Comparison of ENCODE assay signal across 19 mouse cellular contexts in genomic region chr15:96453346-96453745, GRCm38 (mm10).
"Had no signal": no experiment of that assay in that cellular context is flagged by ENCODE, and none has a peak within 500 bp of the region (broad histone marks: within the 10 kb centered on the region; RNA-seq: fewer than 3 reads in every experiment).

No protein-coding gene starts in this region.

- H3K4me3 ChIP-seq: intestine, embryonic 15.5 days; layer of hippocampus, adult 2 months; limb, embryonic 10.5 days; limb, embryonic 13.5 days; lung, embryonic 15.5 days; midbrain, embryonic 12.5 days; midbrain, embryonic 15.5 days; neural tube, embryonic 12.5 days; neural tube, embryonic 15.5 days had no signal

- H3K36me3 ChIP-seq: midbrain, embryonic 15.5 days had no signal

- H3K4me2 ChIP-seq: intestine, embryonic 15.5 days; limb, embryonic 13.5 days; lung, embryonic 15.5 days; midbrain, embryonic 12.5 days; midbrain, embryonic 15.5 days; neural tube, embryonic 12.5 days; neural tube, embryonic 15.5 days had no signal

- H3K9me3 ChIP-seq: intestine, embryonic 15.5 days; limb, embryonic 10.5 days; limb, embryonic 13.5 days; lung, embryonic 15.5 days; midbrain, embryonic 12.5 days; midbrain, embryonic 15.5 days; neural tube, embryonic 12.5 days; neural tube, embryonic 15.5 days had no signal

- H3K27ac ChIP-seq: intestine, embryonic 15.5 days; kidney, postnatal 0 days; layer of hippocampus, adult 2 months; limb, embryonic 10.5 days; limb, embryonic 13.5 days; lung, embryonic 15.5 days; midbrain, embryonic 12.5 days; midbrain, embryonic 15.5 days; neural tube, embryonic 12.5 days; neural tube, embryonic 15.5 days had no signal

- DNase-seq: kidney, adult 11 months; kidney, postnatal 25 days; layer of hippocampus, adult 9-11 months; lung, postnatal 14 days; lung, postnatal 4 days; right cerebral cortex, adult 18-20 months; right cerebral cortex, postnatal 14 days; thymus, adult 18-20 months; thymus, postnatal 36 days had no signal

- H3K9ac ChIP-seq: intestine, embryonic 15.5 days; limb, embryonic 13.5 days; lung, embryonic 15.5 days; midbrain, embryonic 12.5 days; midbrain, embryonic 15.5 days; neural tube, embryonic 12.5 days; neural tube, embryonic 15.5 days had no signal

- ATAC-seq: intestine, embryonic 15.5 days; midbrain, embryonic 15.5 days had no signal

- H3K27me3 ChIP-seq: intestine, embryonic 15.5 days; limb, embryonic 13.5 days; lung, embryonic 15.5 days; midbrain, embryonic 12.5 days; midbrain, embryonic 15.5 days; neural tube, embryonic 12.5 days; neural tube, embryonic 15.5 days had no signal
